Mouse (Mus musculus): ENCODE measurements at regions not wholly inside any gene's neighbourhood (a gene's known extent, or its start where the extent isn't known, plus 50 kb on each side); places are given as distances from the start of the nearest gene placed in this dataset.

GRCm38 (mm10) chr8:34530046-34530445 lies 418.5 kb upstream of the Gm10131 start:
- TF ChIP-seq CTCF (conservative IDR thresholded peaks at IDR 0.05; ENCODE audit: low read length) (no peak), NANOG (IDR thresholded peaks at IDR 0.05; ENCODE audit: borderline replicate concordance, low read length) (no peak), POU5F1 (IDR thresholded peaks at IDR 0.05; ENCODE audit: borderline replicate concordance, low read length) (no peak)

Data from E14TG2a.4 (cell line).